Mouse (Mus musculus) stomach, postnatal 0 days (tissue): ENCODE measurements around the gene Hif3a.

Experiments
- CTCF ChIP-seq: IDR thresholded peaks from 2 replicates; pipeline ENCODE4 v1.5.1; 2016; ENCODE audit warnings: antibody characterized with exemption, low read depth, mild to moderate bottlenecking, moderate library complexity
- EP300 ChIP-seq: optimal IDR thresholded peaks from 2 replicates; pipeline ENCODE3; 2016; ENCODE audit warnings: antibody characterized with exemption

DNA sequence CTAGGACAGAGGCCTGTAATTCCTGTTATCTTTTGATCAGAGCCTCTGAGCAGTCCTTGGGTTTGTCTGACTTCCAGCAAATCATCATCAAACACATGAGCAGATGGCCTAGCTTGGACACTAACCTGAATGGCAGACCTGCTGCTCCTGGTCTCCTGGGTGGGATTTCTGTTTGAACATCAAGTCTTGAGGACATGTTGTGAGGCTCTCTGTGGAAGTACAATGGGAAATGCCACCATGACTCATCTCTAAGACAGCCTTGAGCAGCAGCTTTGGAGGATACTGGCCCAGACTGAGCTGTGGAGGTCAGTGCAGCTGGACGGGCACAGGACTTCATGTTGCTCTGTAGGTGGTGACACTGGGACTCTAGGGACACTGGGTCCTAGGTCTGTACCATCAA lies 14.3 kb upstream of the Hif3a start:
- no peak for TF ChIP-seq EP300
- TF ChIP-seq CTCF, result no peak
